Mouse (Mus musculus) heart, postnatal 36 days (tissue): Measurements from ENCODE around the gene Usp39. TPM values are rescaled to one million over a fixed set of nuclear protein-coding genes. Genes with fewer than 3 reads are reported as not detected.
A peak's percentile ranks its signal among the peaks of the same experiment; 100 is the strongest.

ENCODE experiments used
- DNase-seq, 2 experiments: peaks; one replicate each; pipeline ENCODE4 v3.0.0; 2021 to 2022
- intact Hi-C: fragments of 180-260 bp; cut with DNase I; formaldehyde crosslinking; loops from one replicate; pipeline ENCODE4 v1.15.1; 2025
- total RNA-seq, 2 experiments: library from RNA; stranded (reverse); gene quantifications; 2 replicates each; pipeline ENCODE4 v1.2.3; 2021

Gene Usp39
- total RNA-seq, 2 experiments from 2014 or later = 14.7 to 16.6 TPM

DNA sequence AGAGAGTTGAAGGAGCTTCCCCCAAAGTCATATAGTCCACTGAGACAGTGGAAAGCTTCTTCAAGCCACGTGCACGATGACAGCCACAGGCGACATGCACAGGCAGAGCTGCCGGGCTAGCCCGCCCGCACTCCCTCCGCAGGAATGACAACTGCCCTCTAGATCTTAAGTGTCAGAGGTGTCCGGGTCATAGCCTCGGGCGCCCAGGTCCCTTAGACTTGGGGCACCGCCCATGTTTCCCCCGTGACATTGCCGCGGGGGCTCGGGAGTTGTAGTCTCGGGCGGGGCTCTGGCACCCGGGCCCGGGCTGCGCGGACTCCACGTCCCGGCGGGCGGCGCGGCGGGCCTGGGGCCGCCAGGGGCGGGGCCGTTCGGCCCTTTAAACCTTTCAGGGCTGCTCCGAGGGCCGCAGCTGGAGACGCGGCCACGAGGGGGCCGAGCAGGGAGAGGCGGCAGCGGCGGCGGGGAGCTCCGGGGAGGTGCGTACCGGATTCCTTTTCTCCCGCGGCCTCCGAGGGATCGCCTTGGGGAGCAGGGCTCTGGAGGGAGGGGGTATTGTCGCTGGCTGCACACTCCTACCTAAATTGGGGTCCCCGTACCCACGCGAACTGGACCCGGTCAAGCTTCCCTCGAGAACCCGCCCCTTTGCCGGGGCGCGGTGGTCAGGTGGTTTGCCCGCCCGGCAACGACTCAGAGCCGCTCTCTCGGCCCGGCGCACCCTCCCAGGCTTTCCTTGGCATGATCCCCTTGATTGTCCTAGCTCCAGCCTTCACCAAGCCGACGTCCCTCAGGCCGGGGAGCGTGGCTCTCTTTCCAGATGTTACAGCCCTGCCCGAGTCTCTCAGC, 10.3 kb upstream of the Usp39 start, which contains the start of gene Tmem150a:
Tmem150a (plus strand) TSS at position 382 of the 846 bp plus-strand sequence.
- intact Hi-C loops = no loop called here
- DNase-seq = peak; percentile 82 to 86

GRCm38 (mm10) chr6:72354025-72354424, 9.0 kb upstream of the Usp39 start:
- intact Hi-C loops = no loop called here

DNA sequence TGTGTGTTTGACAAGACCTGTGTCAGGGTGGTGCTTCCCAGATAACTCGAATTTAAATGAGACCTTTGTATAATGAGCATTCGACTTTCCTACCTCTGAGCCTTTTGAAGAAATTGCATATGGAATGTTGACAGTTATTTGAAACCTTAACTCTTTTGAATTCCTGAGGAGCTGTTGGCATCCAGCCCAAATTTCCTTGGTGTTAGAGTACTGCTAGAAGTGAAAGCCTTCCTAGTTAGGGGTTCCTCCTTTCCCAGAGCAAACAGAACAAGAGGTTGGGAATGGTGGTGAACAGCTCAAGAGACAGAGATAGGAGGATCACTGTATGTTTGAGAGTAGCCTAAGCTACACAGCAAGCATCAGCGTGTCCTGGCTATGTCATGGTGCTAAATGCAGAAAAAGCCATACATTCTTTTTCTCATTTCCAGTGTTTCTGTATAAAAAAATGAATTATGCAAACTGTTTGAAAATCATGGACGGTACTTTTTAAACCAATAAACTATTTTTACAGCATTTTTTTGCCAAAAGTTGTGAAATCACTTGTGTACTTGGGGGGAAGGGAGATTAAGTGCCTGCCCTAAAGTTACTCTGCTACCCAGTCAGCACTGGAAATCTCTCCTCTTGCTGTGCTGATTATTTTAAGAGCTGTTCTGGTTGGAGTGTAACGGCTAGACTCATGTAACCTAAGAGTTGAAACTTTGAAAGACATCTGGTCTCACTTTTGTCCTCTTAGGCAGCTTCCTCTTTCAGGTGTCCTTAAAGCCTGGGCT, 7.8 kb upstream of the Usp39 start:
- no peak for DNase-seq
- intact Hi-C loops = no loop called here

More at GRCm38 (mm10) chr6:72354025-72354424, 9.0 kb upstream of the Usp39 start:
- no peak for DNase-seq

DNA sequence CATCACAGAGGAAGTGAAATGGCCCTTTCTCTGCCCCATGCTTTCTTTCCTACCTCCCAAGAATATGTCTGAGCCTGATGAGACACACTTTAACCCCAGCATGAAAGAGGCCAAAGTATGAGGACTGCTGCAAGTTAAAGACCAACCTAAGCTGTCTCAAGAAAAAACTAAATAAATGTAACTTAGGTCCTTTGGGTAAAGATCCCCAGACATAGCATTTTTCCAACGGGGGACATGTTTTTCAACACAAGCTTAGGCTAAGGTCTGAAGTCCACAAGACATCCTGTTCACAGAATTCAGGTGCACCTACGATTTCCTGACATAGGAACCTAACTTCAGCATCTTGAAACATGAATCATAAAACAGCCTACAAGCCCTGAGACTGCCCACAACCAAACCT, 5.2 kb upstream of the Usp39 start:
- no peak for DNase-seq
- intact Hi-C loops = no loop called here

GRCm38 (mm10) chr6:72348411-72348810, 3.4 kb upstream of the Usp39 start:
- intact Hi-C loops = loop anchor here (10.0 kb wide), 1 partner anchor 444 kb away; the partner anchor contains the start of genes Polr1a and Ptcd3
- no peak for DNase-seq

DNA sequence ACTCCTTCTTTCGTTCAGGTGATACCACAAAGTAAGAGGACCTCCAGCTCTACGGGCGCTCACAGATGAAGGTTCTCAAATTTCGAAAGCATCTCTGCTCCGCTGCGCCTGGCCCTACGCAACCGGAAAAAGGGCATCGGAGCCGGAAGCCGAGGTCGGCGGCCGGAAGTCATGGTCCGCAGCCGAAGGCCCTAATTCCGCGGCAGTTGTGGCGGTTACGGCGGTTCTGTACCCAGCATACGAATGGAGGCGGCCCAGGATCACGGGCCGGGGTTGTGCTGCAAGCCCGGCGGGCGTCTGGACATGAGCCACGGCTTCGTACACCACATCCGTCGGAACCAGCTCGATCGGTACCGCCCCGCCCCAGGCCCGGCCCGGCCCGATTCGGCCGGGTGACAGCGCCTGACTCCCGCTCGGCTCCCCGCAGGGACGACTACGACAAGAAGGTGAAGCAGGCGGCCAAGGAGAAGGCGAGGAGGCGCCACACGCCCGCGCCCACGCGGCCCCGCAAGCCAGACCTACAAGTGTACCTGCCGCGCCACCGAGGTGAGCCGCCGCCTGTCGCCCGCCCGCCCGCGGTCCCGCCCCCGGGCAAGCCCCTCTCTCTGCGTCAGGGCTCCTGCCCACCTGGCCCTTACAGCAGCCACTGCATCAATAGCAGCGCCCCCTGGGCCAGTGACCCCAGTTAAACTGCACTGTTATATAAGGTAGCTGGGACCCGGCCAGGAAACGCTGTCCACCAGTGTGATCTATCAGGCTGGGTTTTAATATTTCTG, 2.4 kb upstream of the Usp39 start, which contains the start of gene 0610030E20Rik:
0610030E20Rik (plus strand) TSS at position 152 of the 776 bp plus-strand sequence.
- DNase-seq = peak; percentile 80 to 83
- intact Hi-C loops = loop anchor here (10.0 kb wide), 1 partner anchor 443 kb away; the partner anchor contains the start of genes Polr1a and Ptcd3

- intact Hi-C loops = loop anchor here (10.0 kb wide), 1 partner anchor 441 kb away; the partner anchor contains the start of genes Polr1a and Ptcd3
- DNase-seq = no peak
These were observed 1.3 kb upstream of the Usp39 start for GRCm38 (mm10) chr6:72346261-72346660.

GRCm38 (mm10) chr6:72345633-72346032, 649 bp upstream of the Usp39 start:
- DNase-seq = no peak
- intact Hi-C loops = loop anchor here (10.0 kb wide), 1 partner anchor 441 kb away; the partner anchor contains the start of genes Polr1a and Ptcd3

DNA sequence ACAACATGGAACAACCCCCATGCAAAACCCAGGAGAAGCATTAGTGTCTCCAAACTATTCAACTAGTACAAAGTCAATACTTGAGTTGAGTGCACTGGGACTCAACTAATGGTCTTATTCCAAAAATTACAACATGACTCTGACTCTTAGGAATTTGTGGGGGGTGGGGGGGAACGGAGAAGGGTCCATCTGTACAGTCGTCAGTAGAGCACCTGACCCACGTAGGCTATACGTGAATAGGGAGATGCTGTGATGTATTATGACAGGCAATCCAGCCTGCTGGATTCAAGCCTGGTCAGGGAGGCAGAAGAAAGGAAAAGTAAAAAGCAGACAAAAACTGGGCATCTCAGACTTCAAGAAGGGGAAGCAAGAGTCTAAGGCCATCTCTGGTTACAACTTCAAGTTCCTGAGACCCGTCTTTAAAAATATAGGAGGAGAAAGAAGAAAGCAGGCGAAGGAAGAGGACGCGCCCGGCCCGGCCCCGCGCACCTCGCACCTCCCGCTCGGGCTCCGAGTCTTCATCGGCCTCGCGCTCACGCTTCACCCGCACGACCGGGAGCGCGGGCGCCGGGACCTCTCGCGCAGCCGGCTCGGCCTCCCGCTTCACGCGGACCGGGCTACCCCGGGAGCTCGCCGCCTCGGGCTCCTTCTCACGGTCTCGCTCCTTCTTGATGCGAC, 449 bp downstream of the Usp39 start:
- no peak for DNase-seq
- intact Hi-C loops = loop anchor here (10.0 kb wide), 1 partner anchor 440 kb away; the partner anchor contains the start of genes Polr1a and Ptcd3

DNA sequence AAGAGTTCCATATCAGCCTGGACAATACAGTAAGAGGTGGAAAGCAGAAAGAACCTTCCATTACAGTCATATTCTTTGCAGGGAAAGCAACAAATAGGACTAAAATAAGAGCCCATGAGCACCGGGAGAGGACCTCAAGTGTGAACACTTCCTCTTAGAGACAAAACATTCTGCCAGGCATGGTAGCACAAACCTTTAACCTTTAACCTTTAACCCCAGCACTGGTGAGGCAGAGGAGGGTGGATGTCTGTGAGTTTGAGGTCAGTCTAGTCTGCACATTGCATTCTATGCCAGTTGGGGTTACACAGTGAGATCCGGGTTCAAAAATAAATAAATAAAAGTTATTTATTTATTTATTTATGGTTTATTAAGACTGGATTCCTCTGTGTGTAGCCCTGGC, 4.5 kb downstream of the Usp39 start:
- intact Hi-C loops = loop anchor here (10.0 kb wide), 1 partner anchor 436 kb away; the partner anchor contains the start of genes Polr1a and Ptcd3
- no peak for DNase-seq

- intact Hi-C loops = no loop called here
- DNase-seq = no peak
These were observed 11.9 kb downstream of the Usp39 start for GRCm38 (mm10) chr6:72333111-72333510.

DNA sequence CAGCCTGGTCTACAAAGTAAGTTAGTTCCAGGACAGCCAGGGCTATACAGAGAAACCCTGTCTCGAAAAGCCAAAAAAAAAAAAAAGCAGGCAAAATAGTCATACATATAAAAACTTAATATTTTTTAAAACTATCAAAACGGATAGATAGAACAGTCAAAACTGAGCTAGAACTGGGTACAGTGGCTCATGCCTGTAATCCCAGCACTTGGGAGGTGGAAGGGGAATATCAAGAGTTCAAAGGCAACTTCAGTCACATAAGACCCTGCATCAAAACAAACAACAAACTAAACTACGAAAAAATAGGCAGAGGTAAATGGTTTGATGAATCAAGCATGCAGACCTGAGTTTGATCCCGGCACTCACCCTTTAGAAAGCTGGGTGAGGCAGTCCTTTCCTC, 14.9 kb downstream of the Usp39 start:
- DNase-seq = no peak
- intact Hi-C loops = no loop called here

GRCm38 (mm10) chr6:72329019-72329418, 16.0 kb downstream of the Usp39 start:
- intact Hi-C loops = no loop called here
- DNase-seq = no peak

DNA sequence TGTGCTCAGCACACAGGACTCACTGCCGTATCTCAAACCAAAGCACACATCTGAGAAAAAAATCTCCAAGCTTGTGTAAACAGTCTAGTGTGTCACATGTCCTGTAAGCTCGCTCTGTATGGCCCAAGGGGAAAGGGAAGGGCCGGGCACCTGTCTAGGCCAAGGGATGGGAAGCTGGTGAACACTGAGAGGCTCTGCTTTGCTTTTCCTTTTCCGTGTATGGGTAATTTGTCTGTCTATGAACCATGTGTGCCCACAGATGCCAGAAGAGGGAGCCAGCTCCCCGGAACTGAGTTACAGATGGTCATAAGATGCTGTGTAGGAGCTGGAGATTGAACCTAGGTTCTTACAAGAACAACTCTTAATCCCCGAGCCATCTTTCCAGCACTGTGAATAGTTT, 18.7 kb downstream of the Usp39 start:
- DNase-seq = peak in 1 of 2 experiments; percentile 25
- intact Hi-C loops = no loop called here

DNA sequence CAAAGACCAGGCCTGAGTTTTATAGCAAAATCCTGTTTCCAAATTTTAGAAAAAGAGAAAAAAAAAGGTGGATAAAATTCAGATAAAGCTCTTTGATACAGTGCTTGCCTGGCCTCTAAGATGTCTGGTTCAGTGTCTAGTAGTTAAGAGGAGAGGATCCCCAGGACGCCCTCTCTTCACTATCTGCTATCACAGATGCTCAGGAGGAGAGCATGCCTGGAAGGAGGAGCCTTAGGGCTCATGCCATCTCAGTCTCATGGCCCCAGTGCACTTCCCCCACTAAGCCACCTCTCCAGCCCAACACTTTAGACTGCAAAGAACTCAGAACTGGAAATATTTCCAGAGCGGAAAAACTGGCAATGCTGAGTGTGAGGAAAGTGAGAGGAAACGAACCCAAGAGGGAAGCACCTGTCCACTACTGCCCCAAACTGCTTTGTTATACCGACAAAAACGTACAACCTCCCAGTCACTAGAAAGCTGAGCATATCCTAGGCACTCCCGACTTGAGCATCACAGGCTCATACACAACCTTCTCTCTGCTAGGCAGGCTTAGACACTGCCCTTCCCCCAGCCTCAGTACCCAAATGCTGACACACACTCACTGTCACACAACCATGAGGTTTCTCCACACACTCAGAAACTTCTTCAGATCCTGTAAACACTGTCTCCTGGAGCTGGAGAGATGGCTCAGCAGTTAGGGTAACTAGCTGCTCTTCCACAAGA, 21.0 kb downstream of the Usp39 start:
- no peak for DNase-seq
- intact Hi-C loops = no loop called here

DNA sequence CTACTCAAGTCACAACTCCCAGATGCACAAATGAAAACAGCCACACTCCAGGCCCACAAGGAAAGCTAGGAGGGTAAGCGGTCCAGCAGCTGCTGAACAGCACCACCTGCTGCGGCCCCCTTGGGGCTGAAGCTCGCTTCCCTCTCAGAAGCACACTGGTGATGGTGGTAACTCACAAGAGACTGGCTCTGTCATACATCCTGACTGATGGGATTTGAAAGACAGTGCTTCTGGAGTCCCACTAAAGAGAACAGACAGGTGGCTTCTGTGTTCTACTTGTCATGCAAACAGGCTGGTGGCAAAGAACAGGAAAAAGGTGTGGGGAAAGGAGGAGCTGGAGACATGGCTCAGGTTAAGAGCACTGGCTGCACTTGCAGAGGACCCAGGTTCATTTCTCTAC, 22.0 kb downstream of the Usp39 start:
- intact Hi-C loops = no loop called here

GRCm38 (mm10) chr6:72319019-72319418, 26.0 kb downstream of the Usp39 start:
- intact Hi-C loops = loop anchor here (1.0 to 2.0 kb wide), 2 partner anchors 35 to 132 kb away; no protein-coding TSS in a partner anchor
- DNase-seq = peak; percentile 61 to 62

More for the DNA sequence above, 22.0 kb downstream of the Usp39 start:
- DNase-seq = no peak

DNA sequence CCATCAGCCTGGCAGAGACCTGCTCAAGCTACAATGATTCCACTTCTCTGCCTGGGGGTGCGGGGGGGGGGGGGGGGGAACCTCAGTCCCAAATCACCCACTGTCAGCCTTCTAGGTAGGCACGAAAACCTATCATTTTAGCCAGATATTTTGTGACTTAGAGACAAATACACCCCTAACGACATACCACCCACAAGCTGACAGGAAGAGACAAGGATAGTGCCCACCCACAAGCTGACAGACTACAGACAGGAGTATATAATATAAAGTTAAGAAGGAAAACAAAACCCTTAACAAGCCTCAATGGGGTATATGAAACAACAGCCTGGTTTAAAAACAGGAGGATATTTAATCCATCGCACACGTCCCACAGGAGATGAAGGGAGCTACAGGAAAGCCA, 26.5 kb downstream of the Usp39 start:
- intact Hi-C loops = loop anchor here (2.0 kb wide), 1 partner anchor 132 kb away; no protein-coding TSS in a partner anchor
- no peak for DNase-seq

GRCm38 (mm10) chr6:72316044-72316443, 28.9 kb downstream of the Usp39 start:
- intact Hi-C loops = no loop called here
- DNase-seq = no peak
